Mouse (Mus musculus): ENCODE results near the gene Tmtc2. TPM values are rescaled to one million over a fixed set of nuclear protein-coding genes. Genes with fewer than 3 reads are reported as not detected.

Tmtc2 gene
- polyA plus RNA-seq, 1 experiment: not detected

- 69% methylated on average over 5 of the region's 5 CpGs for WGBS
- TF ChIP-seq CTCF (IDR thresholded peaks at IDR 0.05; ENCODE audit: insufficient read depth, low read depth, low read length): no peak
- no peak for TF ChIP-seq POLR2A (IDR thresholded peaks at IDR 0.05; ENCODE audit: insufficient read depth, low read depth, low read length)
- no peak overlapping the region for H3K27ac ChIP-seq (ENCODE audit: insufficient read depth, low read depth, low read length)
- peaks cover 4% of the 10 kb centered on the region for H3K4me1 ChIP-seq (ENCODE audit: control insufficient read depth, insufficient read depth, low read length)
- no peak overlapping the region for H3K4me3 ChIP-seq (ENCODE audit: insufficient read depth, low read depth, low read length)
These were observed 174.9 kb downstream of the Tmtc2 start for GRCm38 (mm10) chr10:105399316-105399715.

DNA sequence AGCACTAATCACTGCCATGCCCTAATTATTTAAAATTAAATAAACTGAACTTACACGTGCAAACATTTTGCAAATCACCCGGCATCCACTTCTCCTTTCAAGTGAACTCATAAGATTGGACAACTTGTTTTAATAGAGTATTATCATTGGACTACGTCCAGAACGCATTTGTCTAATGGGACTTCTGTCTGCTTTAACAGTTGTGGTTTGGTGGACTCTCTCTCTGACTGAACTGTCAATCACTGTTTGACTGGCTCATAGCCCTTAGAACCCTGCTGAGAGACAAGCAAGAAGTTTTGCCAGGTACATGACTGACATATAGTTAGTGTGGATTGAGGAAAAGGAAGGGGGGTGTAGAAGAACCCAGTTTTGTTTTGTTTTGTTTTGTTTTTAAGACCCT is 190.2 kb downstream of the Tmtc2 start:
- Histone ChIP-seq H3K4me3 (ENCODE audit: insufficient read depth, low read depth, low read length) (no peak overlapping the region), H3K27ac (ENCODE audit: insufficient read depth, low read depth, low read length) (no peak overlapping the region), H3K4me1 (ENCODE audit: control insufficient read depth, insufficient read depth, low read length) (no peaks in the 10 kb centered on the region)
- 63% methylated on average over 4 of the region's 4 CpGs for WGBS
- TF ChIP-seq POLR2A (IDR thresholded peaks at IDR 0.05; ENCODE audit: insufficient read depth, low read depth, low read length): no peak
- TF ChIP-seq CTCF (IDR thresholded peaks at IDR 0.05; ENCODE audit: insufficient read depth, low read depth, low read length): no peak

- H3K27ac ChIP-seq (ENCODE audit: insufficient read depth, low read depth, low read length): no peak overlapping the region
- no peaks in the 10 kb centered on the region for H3K4me1 ChIP-seq (ENCODE audit: control insufficient read depth, insufficient read depth, low read length)
- 82% methylated on average over 1 of the region's 1 CpGs for WGBS
- H3K4me3 ChIP-seq (ENCODE audit: insufficient read depth, low read depth, low read length): no peak overlapping the region
- TF ChIP-seq CTCF (IDR thresholded peaks at IDR 0.05; ENCODE audit: insufficient read depth, low read depth, low read length) (no peak), POLR2A (IDR thresholded peaks at IDR 0.05; ENCODE audit: insufficient read depth, low read depth, low read length) (no peak)
These were observed 192.5 kb downstream of the Tmtc2 start for GRCm38 (mm10) chr10:105381705-105382104.

- WGBS: 71% methylated on average over 5 of the region's 5 CpGs
- Histone ChIP-seq H3K4me1 (ENCODE audit: control insufficient read depth, insufficient read depth, low read length) (no peaks in the 10 kb centered on the region), H3K27ac (ENCODE audit: insufficient read depth, low read depth, low read length) (no peak overlapping the region), H3K4me3 (ENCODE audit: insufficient read depth, low read depth, low read length) (no peak overlapping the region)
- TF ChIP-seq POLR2A (IDR thresholded peaks at IDR 0.05; ENCODE audit: insufficient read depth, low read depth, low read length): no peak
- TF ChIP-seq CTCF (IDR thresholded peaks at IDR 0.05; ENCODE audit: insufficient read depth, low read depth, low read length): no peak
These were observed 193.0 kb downstream of the Tmtc2 start for GRCm38 (mm10) chr10:105381202-105381601.

DNA sequence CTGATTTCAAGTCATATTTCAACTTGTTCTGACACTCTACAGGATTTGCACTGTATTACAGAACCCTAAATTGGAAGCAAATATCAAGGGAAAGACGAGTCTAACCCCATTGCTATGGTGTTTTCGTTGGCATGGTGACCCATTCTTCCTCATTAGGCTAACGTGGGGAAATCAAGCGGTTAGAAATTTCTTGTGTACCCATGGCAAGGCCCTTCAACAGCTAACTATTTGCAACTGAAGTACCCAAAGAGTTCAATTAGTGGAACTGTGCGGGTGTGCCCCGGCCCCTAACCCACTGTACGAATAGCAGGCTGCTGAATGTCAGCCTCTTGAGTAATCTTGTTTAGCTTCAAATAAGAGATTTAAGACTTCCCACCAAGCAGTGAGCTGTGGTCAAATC is 193.7 kb downstream of the Tmtc2 start:
- TF ChIP-seq POLR2A (IDR thresholded peaks at IDR 0.05; ENCODE audit: insufficient read depth, low read depth, low read length) (no peak), CTCF (IDR thresholded peaks at IDR 0.05; ENCODE audit: insufficient read depth, low read depth, low read length) (no peak)
- WGBS: 50% methylated on average over 7 of the region's 7 CpGs
- no peak overlapping the region for H3K4me3 ChIP-seq (ENCODE audit: insufficient read depth, low read depth, low read length)
- no peaks in the 10 kb centered on the region for H3K4me1 ChIP-seq (ENCODE audit: control insufficient read depth, insufficient read depth, low read length)
- no peak overlapping the region for H3K27ac ChIP-seq (ENCODE audit: insufficient read depth, low read depth, low read length)

GRCm38 (mm10) chr10:105377711-105378110 is 196.5 kb downstream of the Tmtc2 start:
- Histone ChIP-seq H3K27ac (ENCODE audit: insufficient read depth, low read depth, low read length) (no peak overlapping the region), H3K4me3 (ENCODE audit: insufficient read depth, low read depth, low read length) (no peak overlapping the region), H3K4me1 (ENCODE audit: control insufficient read depth, insufficient read depth, low read length) (no peaks in the 10 kb centered on the region)
- TF ChIP-seq POLR2A (IDR thresholded peaks at IDR 0.05; ENCODE audit: insufficient read depth, low read depth, low read length): no peak
- no peak for TF ChIP-seq CTCF (IDR thresholded peaks at IDR 0.05; ENCODE audit: insufficient read depth, low read depth, low read length)
- 98% methylated on average over 2 of the region's 2 CpGs for WGBS

- no peak for TF ChIP-seq CTCF (IDR thresholded peaks at IDR 0.05; ENCODE audit: insufficient read depth, low read depth, low read length)
- no peak for TF ChIP-seq POLR2A (IDR thresholded peaks at IDR 0.05; ENCODE audit: insufficient read depth, low read depth, low read length)
- no peak overlapping the region for H3K27ac ChIP-seq (ENCODE audit: insufficient read depth, low read depth, low read length)
- WGBS: 97% methylated on average over 8 of the region's 8 CpGs
- H3K4me3 ChIP-seq (ENCODE audit: insufficient read depth, low read depth, low read length): no peak overlapping the region
- H3K4me1 ChIP-seq (ENCODE audit: control insufficient read depth, insufficient read depth, low read length): no peaks in the 10 kb centered on the region
These were observed 201.0 kb downstream of the Tmtc2 start for GRCm38 (mm10) chr10:105373265-105373664.

DNA sequence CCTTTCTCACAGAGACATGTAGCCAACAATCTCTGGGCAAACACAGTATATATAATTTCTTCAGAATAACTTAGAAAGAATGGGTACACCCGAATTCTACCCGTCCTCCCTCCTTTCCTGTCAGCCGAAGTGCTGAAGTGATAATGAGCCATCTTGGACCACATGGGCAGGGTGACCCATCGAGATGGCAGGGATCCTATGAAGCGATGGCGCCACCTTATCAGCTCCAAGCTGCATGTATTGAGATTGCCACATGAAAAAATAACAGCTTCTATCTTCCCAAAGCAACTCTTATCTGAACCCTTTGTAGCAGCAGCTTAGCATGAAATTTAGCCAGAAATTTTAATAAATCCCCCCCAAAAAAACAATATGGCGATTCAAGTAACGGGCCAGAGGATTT is 206.0 kb downstream of the Tmtc2 start:
- H3K27ac ChIP-seq (ENCODE audit: insufficient read depth, low read depth, low read length): no peak overlapping the region
- no peak overlapping the region for H3K4me3 ChIP-seq (ENCODE audit: insufficient read depth, low read depth, low read length)
- no peaks in the 10 kb centered on the region for H3K4me1 ChIP-seq (ENCODE audit: control insufficient read depth, insufficient read depth, low read length)
- 95% methylated on average over 8 of the region's 8 CpGs for WGBS
- no peak for TF ChIP-seq POLR2A (IDR thresholded peaks at IDR 0.05; ENCODE audit: insufficient read depth, low read depth, low read length)
- TF ChIP-seq CTCF (IDR thresholded peaks at IDR 0.05; ENCODE audit: insufficient read depth, low read depth, low read length): no peak

DNA sequence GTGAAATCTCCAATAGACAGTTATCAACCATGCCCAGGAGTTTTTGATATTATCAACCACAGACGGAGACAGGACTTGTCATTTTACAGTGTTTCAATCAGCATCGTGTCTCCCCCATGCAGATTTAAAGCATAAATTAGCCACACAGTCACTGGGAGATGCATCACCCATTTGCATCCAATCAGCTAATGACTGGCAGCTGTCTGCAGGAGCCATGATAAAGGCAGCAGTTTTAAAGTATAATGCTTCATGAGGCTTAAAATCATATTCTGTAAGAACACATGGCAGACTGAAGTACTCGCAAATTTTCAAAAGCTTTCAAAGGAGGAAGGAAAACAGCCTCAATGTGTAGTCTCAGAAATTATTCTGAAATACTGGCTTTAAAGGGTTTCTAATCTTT is 209.8 kb downstream of the Tmtc2 start:
- Histone ChIP-seq H3K4me3 (ENCODE audit: insufficient read depth, low read depth, low read length) (no peak overlapping the region), H3K27ac (ENCODE audit: insufficient read depth, low read depth, low read length) (no peak overlapping the region), H3K4me1 (ENCODE audit: control insufficient read depth, insufficient read depth, low read length) (no peaks in the 10 kb centered on the region)
- no peak for TF ChIP-seq CTCF (IDR thresholded peaks at IDR 0.05; ENCODE audit: insufficient read depth, low read depth, low read length)
- 72% methylated on average over 3 of the region's 3 CpGs for WGBS

GRCm38 (mm10) chr10:105350301-105350700 is 223.9 kb downstream of the Tmtc2 start:
- 97% methylated on average over 2 of the region's 2 CpGs for WGBS
- no peaks in the 10 kb centered on the region for H3K4me1 ChIP-seq (ENCODE audit: control insufficient read depth, insufficient read depth, low read length)
- no peak overlapping the region for H3K4me3 ChIP-seq (ENCODE audit: insufficient read depth, low read depth, low read length)
- no peak overlapping the region for H3K27ac ChIP-seq (ENCODE audit: insufficient read depth, low read depth, low read length)
- TF ChIP-seq POLR2A (IDR thresholded peaks at IDR 0.05; ENCODE audit: insufficient read depth, low read depth, low read length) (no peak), CTCF (IDR thresholded peaks at IDR 0.05; ENCODE audit: insufficient read depth, low read depth, low read length) (no peak)

Measured in olfactory bulb, adult 2 months (tissue).